Comparison of ENCODE assay signal across 13 mouse cellular contexts in the genomic region with DNA sequence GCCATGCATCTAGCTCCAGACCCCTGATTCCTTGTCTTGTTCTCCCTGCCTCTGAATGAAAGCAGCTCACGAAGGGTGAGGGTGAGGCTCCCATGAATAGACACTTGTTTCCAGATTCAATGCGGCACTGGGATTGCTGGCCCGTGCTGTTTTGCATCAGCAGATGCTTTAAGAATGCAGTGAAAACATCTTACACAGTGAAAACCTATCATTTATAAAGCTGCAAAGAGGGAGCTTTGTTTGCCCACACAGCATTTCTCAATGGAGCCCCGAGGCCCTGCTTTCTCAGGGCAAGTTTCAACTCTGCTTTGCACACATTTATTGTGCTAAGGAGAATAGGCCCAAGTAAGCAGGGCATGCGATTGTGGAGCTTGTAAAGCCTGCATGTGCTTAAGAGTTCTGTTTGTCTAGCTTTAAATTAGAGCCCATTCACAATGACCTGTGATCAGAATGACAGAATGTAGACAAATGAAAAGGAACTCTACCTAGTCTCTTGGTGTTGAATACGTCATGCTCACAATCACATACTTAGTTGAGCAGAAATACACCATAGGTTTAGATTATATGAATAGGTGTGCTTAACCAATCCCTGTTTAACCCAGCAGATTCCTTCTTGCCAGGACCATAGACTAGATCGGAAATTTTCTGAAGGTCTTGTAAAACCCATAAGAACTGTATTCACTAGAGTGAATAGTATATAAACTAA.
DNase-seq lines count a peak whose midpoint lies in the region; ATAC-seq and TF ChIP-seq lines count a peak whose summit lies in the region.
"Had no signal": no experiment of that assay in that cellular context is flagged by ENCODE, and none has a peak within 500 bp of the region (broad histone marks: within the 10 kb centered on the region; RNA-seq: fewer than 3 reads in every experiment).

No protein-coding gene starts in this region.

- 15% methylated on average over 7 of the region's 7 CpGs for WGBS in forebrain, postnatal 0 days
- 15% methylated on average over 7 of the region's 7 CpGs for WGBS in midbrain, embryonic 14.5 days

- intact Hi-C loops in gastrocnemius, postnatal 14 days (cut with DNase I; ENCODE audit: low total_unique reads) = no loop called here

- H3K9me3 ChIP-seq in forebrain, postnatal 0 days (ENCODE audit: low read length) = no peaks in the 10 kb centered on the region
- no peaks in the 10 kb centered on the region for H3K9me3 ChIP-seq in midbrain, embryonic 14.5 days (ENCODE audit: control insufficient read depth, low read length)
- H3K9me3 ChIP-seq: G1E had no signal

- no peaks in the 10 kb centered on the region for H3K36me3 ChIP-seq in forebrain, postnatal 0 days (ENCODE audit: insufficient read depth)
- H3K36me3 ChIP-seq in midbrain, embryonic 14.5 days (ENCODE audit: control insufficient read depth, insufficient read depth, low read length) = no peaks in the 10 kb centered on the region
- H3K36me3 ChIP-seq: G1E had no signal

- H3K4me3 ChIP-seq in forebrain, postnatal 0 days (ENCODE audit: low read depth, low read length) = no peak overlapping the region
- no peak overlapping the region for H3K4me3 ChIP-seq in midbrain, embryonic 14.5 days (replicated peaks; ENCODE audit: low read depth, low read length)

- no peaks in the 10 kb centered on the region for H3K4me1 ChIP-seq in forebrain, postnatal 0 days (ENCODE audit: insufficient read depth)
- 0 out of 2 replicates have a peak, but pooled peaks cover 6% of the 10 kb centered on the region for H3K4me1 ChIP-seq in midbrain, embryonic 14.5 days (ENCODE audit: control insufficient read depth, insufficient read depth, low read length)

- ATAC-seq in forebrain, postnatal 0 days = peak; percentile 86
- peak; percentile 72 for ATAC-seq in midbrain, embryonic 14.5 days (ENCODE audit: low FRiP score, low TSS enrichment)

- no peak for TF ChIP-seq CTCF in forebrain, postnatal 0 days (IDR thresholded peaks at IDR 0.05; ENCODE audit: low read depth)

- H3K27me3 ChIP-seq in forebrain, postnatal 0 days (ENCODE audit: insufficient read depth, low read length) = peaks cover 12% of the 10 kb centered on the region; the same call in 1 of the 2 replicates
- no peaks in the 10 kb centered on the region for H3K27me3 ChIP-seq in midbrain, embryonic 14.5 days (ENCODE audit: control insufficient read depth, insufficient read depth, low read length)

- no peak overlapping the region for H3K4me2 ChIP-seq in forebrain, postnatal 0 days (ENCODE audit: low read depth)
- no peak overlapping the region for H3K4me2 ChIP-seq in midbrain, embryonic 14.5 days (ENCODE audit: low read length)

- DNase-seq in layer of hippocampus, adult 9-11 months = peak; percentile 9
- no peak for DNase-seq in layer of hippocampus, adult 18-20 months (ENCODE audit: low spot score in 2 of 2)
- peak; percentile 70 for DNase-seq in embryo, embryonic 10.5 days (ENCODE audit: low spot score)
- peak; percentile 27 for DNase-seq in forebrain, postnatal 0 days
- peak; percentile 65 for DNase-seq in midbrain, embryonic 14.5 days
- DNase-seq in gastrocnemius, postnatal 14 days = no peak
- DNase-seq in thymus, postnatal 4 days = no peak
- no peak for DNase-seq in yolk sac, embryonic 10.5 days (ENCODE audit: low spot score)
- DNase-seq: adrenal gland, adult 2 months; cerebellum, adult 8-10 months; lung, adult 2 months had no signal

- no peak overlapping the region for H3K27ac ChIP-seq in forebrain, postnatal 0 days (ENCODE audit: low read depth, low read length)
- H3K27ac ChIP-seq in midbrain, embryonic 14.5 days (replicated peaks; ENCODE audit: low read depth, low read length) = no peak overlapping the region
- H3K27ac ChIP-seq: kidney, postnatal 0 days had no signal

- H3K9ac ChIP-seq in forebrain, postnatal 0 days = no peak overlapping the region
- no peak overlapping the region for H3K9ac ChIP-seq in midbrain, embryonic 14.5 days (replicated peaks; ENCODE audit: low read length)

Comparison
In these comparisons a context has a peak if more than half of its experiments do, and no peak if none do; other contexts are left out.
1. DNase-seq: peak in layer of hippocampus, adult 9-11 months (single experiment), embryo, embryonic 10.5 days (single experiment), forebrain, postnatal 0 days (single experiment) and midbrain, embryonic 14.5 days (single experiment); none in layer of hippocampus, adult 18-20 months (0 of 2), gastrocnemius, postnatal 14 days (single experiment), thymus, postnatal 4 days (single experiment) and yolk sac, embryonic 10.5 days (single experiment).